Mouse (Mus musculus) adrenal gland, postnatal 25 days (tissue): Measurements from ENCODE around the gene Adssl1. TPM values are rescaled to one million over a fixed set of nuclear protein-coding genes. Genes with fewer than 3 reads are reported as not detected.

ENCODE experiments used
- DNase-seq: peaks from one replicate; pipeline ENCODE4 v3.0.0; 2021; ENCODE audit warnings: mixed read lengths
- microRNA-seq, 2 experiments: library from miRNA; unstranded; fragments of <30 nt; microRNA quantifications; one replicate each; pipeline ENCODE4 v1.2.0; 2021
- total RNA-seq: library from RNA; stranded (reverse); gene quantifications from 2 replicates; pipeline ENCODE4 v1.2.3, GENCODE M21; 2021

Adssl1 gene
- total RNA-seq, 1 experiment from 2014 or later, result 21.0 TPM

- no peak for DNase-seq
These were observed 58.2 kb downstream of the Adssl1 start for GRCm38 (mm10) chr12:112677943-112678554.

GRCm38 (mm10) chr12:112678555-112679026, 58.7 kb downstream of the Adssl1 start, which contains the start of gene Zbtb42:
Zbtb42 (plus strand) TSS chr12:112678828.
- DNase-seq, result peak; percentile 75

GRCm38 (mm10) chr12:112679027-112679996, 59.5 kb downstream of the Adssl1 start:
- peak; percentile 47 for DNase-seq

- DNase-seq, result no peak
These were observed 63.5 kb downstream of the Adssl1 start for GRCm38 (mm10) chr12:112683351-112683750.

GRCm38 (mm10) chr12:112688458-112688857, 68.6 kb downstream of the Adssl1 start:
- DNase-seq, result no peak

Small RNA genes lying within 50 kb of the gene (microRNA-seq; reads per million reads assigned to microRNA genes)
- 0.36 to 1.4 reads per million in 2 experiments for gene Mir6939

Other genes starting within 250 kb of the Adssl1 start
- gene A530016L24Rik, start 130.6 kb upstream of the Adssl1 start, total RNA-seq, result 15.9 and 19.5 TPM in 2 replicates
- 5.8 and 5.9 TPM in 2 replicates for gene Tmem179, start 103.3 kb upstream of the Adssl1 start, total RNA-seq
- gene Inf2, start 31.3 kb upstream of the Adssl1 start, total RNA-seq, result 32.6 and 34.1 TPM in 2 replicates
- 34.8 and 46.0 TPM in 2 replicates for gene Siva1, start 24.6 kb downstream of the Adssl1 start, total RNA-seq
- 395 and 413 TPM in 2 replicates for gene Akt1, start 54.8 kb downstream of the Adssl1 start, total RNA-seq
- 7.9 and 12.8 TPM in 2 replicates for gene Zbtb42, start 58.8 kb downstream of the Adssl1 start, total RNA-seq
- 42.4 and 58.1 TPM in 2 replicates for gene Cep170b, start 100.4 kb downstream of the Adssl1 start, total RNA-seq
- gene Pld4, start 140.6 kb downstream of the Adssl1 start, total RNA-seq, result 6.4 and 6.8 TPM in 2 replicates
- gene Ahnak2, start 182.6 kb downstream of the Adssl1 start, total RNA-seq, result 5.1 and 5.7 TPM in 2 replicates
- 7.7 and 10.0 TPM in 2 replicates for gene Clba1, start 188.9 kb downstream of the Adssl1 start, total RNA-seq
- 15.5 and 15.9 TPM in 2 replicates for gene Cdca4, start 209.4 kb downstream of the Adssl1 start, total RNA-seq
- 0.12 TPM in 1 of 2 replicates, not detected in the other for gene Gpr132, start 248.2 kb downstream of the Adssl1 start, total RNA-seq